Mouse (Mus musculus): ENCODE measurements around the gene Gm3336.

DNA sequence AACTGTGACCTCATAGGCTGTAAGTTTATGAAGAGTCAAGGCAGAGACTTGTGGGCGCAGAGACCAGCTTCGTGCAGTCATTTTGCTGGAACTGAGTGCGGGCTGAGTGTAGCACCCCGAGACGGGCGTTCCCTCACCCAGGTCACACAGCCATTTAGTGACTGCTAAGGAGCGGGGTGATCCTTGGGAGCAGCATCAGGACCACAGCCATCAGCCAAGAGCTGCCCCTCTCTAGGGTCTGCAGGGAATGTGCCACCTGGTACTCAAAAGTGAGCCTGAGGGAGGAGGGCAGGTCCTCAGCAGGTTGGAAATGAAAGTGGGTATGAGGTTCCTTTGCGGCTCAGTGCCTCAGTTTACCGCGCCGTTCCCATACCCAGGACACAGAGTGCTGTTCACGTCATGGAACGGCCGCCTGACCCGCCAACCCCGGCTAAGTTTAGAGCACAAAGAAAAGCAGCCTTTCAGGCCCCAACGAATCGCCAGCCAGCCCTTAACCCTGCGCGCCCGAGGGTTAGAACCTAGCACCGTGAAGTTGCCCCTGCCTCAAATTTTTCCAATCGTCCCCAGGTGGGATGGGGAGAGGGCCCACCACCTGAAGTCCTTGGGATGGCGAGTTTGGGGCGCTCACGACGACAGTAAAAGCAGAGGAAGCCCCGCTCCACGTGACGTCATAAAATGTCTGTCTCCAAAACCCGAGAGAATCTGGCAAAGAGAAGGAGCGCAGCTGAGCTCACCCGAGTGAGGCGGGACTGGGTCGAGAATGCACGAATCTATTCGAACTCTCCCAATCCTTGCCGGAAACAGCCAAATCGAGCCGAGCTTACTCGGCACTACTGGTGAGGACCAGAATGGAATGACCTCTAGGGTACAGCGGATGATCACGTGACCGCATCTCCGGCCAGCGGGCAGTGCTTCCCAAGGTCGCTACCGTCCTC lies 25.6 kb downstream of the Gm3336 start:
- TF ChIP-seq CHD2 (IDR thresholded peaks at IDR 0.05; ENCODE audit: low read depth, low read length) (no peak), MAFK (IDR thresholded peaks at IDR 0.05; ENCODE audit: insufficient read depth, low read depth, low read length) (no peak), HCFC1 (IDR thresholded peaks at IDR 0.05; ENCODE audit: borderline replicate concordance, insufficient read depth, low read length) (no peak), ZNF384 (IDR thresholded peaks at IDR 0.05; ENCODE audit: low read depth, low read length) (no peak), ZC3H11A (IDR thresholded peaks at IDR 0.05; ENCODE audit: borderline replicate concordance, low read depth, low read length) (no peak)

Data from ES-E14 (cell line).